Mouse (Mus musculus) hindbrain, embryonic 10.5 days (tissue): ENCODE measurements around the gene Tulp4. TPM values are rescaled to one million over a fixed set of nuclear protein-coding genes. Genes with fewer than 3 reads are reported as not detected.
A peak's percentile ranks its signal among the peaks of the same experiment; 100 is the strongest.
"Not testable (repeated sequence)": the region's sequence is repeated elsewhere in the genome, so short reads cannot be mapped to it uniquely, and the experiment has no call there.

Experiments
- DNase-seq: peaks from one replicate; pipeline ENCODE4 v3.0.0-alpha.2; 2017; ENCODE audit warnings: low spot score
- H3K27ac ChIP-seq: fragments of 300-500 bp; sonication (generic); 2 replicates; pipeline ENCODE4 v1.5.1; 2016; ENCODE audit warnings: mild to moderate bottlenecking, moderate library complexity
- H3K27me3 ChIP-seq: fragments of 300-500 bp; sonication (generic); 2 replicates; pipeline ENCODE4 v1.6.1; 2016; ENCODE audit warnings: mild to moderate bottlenecking; ENCODE audit not compliant: poor library complexity, insufficient read depth, severe bottlenecking
- H3K36me3 ChIP-seq: fragments of 300-500 bp; sonication (generic); 2 replicates; pipeline ENCODE4 v1.6.1; 2016; ENCODE audit warnings: mild to moderate bottlenecking, moderate library complexity
- H3K4me1 ChIP-seq: fragments of 300-500 bp; sonication (generic); replicated peaks from 2 replicates; pipeline ENCODE4 v1.6.1; 2016; ENCODE audit warnings: mild to moderate bottlenecking
- H3K4me3 ChIP-seq: fragments of 300-500 bp; sonication (generic); 2 replicates; pipeline ENCODE4 v1.5.1; 2016; ENCODE audit warnings: mild to moderate bottlenecking, moderate library complexity
- H3K9me3 ChIP-seq: fragments of 300-500 bp; sonication (generic); 2 replicates; pipeline ENCODE4 v1.6.1; 2016; ENCODE audit warnings: mild to moderate bottlenecking, moderate library complexity
- WGBS: fragments of 180-500 bp; shearing (Covaris S2); methylation state at CpG from one replicate; pipeline ENCODE4 v1.1.7; 2016; 5-methylcytosine and 5-hydroxymethylcytosine counted together
- polyA plus RNA-seq: library from polyadenylated mRNA; unstranded; fragments of >200 nt; fragmentation: Nextera tagmentation; extraction: Ambion mirVana; gene quantifications from 2 replicates; pipeline ENCODE4 v1.2.1, GENCODE M21; 2016

Tulp4 gene
- polyA plus RNA-seq, 1 experiment from 2014 or later, result 134 TPM

DNA sequence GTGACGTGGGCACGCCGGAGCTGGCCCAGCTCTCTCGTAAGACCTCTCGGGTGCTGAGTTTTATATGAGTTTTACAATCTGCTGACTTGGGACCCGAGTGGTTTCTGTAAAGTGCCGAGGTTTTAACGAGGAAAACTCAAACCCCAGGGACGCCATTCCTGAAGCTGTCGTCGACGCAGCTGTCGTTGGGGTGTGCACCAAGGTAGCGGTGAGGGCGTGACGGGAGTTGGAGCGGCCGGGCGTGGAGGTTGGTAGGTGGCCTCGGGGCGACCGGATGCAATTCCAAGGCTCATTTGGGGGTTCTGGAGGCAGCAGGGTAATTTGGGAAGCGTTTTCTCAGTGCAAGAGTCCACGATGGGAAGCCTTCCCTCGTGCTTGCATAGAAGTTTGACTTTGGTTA, 164.6 kb downstream of the Tulp4 start:
- H3K4me3 ChIP-seq, result peak overlapping the region; percentile 57
- H3K27ac ChIP-seq, result peak overlapping the region; percentile 76; the same call in 1 of the 2 replicates
- not testable (repeated sequence) for H3K4me1 ChIP-seq, H3K9me3 ChIP-seq, H3K27me3 ChIP-seq, H3K36me3 ChIP-seq
- peak; percentile 36 for DNase-seq
- 1% methylated on average over 25 of the region's 25 CpGs for WGBS

DNA sequence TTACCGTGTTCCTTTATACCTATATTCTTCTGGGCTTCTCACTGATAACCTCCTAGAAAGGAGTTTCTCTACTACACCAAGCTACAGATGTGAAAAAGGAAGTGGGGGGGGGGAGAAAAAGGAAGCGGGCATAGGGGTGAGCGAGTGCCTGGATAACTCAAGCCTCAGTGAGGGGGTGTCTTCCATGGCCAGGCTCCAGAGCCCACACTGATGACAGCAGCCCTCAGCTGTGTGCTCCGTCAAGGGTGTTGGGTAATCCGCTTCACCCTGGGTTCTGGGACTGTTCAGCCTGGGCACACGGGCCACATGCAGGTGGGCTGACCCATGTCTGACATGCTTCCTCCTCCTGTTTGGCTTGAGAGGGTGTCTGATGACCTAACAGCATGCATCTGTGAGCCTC, 165.7 kb downstream of the Tulp4 start:
- not testable (repeated sequence) for H3K9me3 ChIP-seq, H3K27ac ChIP-seq, DNase-seq, H3K27me3 ChIP-seq, H3K4me3 ChIP-seq, H3K4me1 ChIP-seq, H3K36me3 ChIP-seq
- WGBS, result 87% methylated on average over 6 of the region's 6 CpGs

DNA sequence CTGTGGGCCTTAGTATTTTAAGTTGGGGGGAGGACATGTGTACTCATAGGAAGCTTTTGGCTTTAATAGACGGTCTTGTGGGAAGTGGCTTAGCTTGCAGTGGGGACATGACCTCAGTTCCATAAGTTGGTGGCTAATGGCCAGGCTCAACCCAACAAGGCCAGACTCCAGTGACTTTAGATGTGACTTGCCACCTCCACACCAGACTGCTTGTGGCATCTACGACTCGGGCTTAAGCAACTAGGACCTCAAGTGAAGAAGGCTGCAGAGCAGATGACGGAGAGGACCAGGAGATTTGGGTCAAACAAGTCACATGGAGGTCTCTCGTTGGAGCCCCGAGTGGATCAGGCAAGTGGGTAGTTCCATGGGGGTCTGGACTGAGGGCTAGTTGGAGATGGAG, 168.5 kb downstream of the Tulp4 start:
- not testable (repeated sequence) for H3K4me3 ChIP-seq, DNase-seq, H3K36me3 ChIP-seq, H3K9me3 ChIP-seq, H3K27ac ChIP-seq, H3K4me1 ChIP-seq, H3K27me3 ChIP-seq
- 92% methylated on average over 5 of the region's 6 CpGs for WGBS

DNA sequence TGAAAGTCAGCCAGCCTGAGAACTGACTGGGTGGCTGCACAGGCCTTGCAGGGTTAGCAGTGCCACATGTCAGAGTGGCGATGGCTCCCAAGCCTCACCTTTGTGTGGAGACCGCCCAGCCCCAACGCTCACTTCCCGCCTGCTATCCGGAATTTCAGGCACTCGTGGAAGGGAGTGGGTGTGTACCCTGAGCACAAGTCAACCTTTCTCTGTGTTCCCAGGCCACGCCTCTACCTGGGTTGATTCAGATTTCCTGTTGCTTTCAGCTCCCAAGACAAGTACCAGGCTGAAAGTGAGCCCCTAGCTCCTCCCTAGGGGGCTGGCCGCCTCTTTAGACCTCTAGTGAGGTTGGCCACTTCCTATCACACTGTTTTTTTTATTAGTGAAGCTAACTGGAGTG, 173.0 kb downstream of the Tulp4 start:
- H3K4me1 ChIP-seq, H3K9me3 ChIP-seq, DNase-seq, H3K4me3 ChIP-seq, H3K27me3 ChIP-seq, H3K36me3 ChIP-seq, H3K27ac ChIP-seq: not testable (repeated sequence)
- 74% methylated on average over 8 of the region's 8 CpGs for WGBS

DNA sequence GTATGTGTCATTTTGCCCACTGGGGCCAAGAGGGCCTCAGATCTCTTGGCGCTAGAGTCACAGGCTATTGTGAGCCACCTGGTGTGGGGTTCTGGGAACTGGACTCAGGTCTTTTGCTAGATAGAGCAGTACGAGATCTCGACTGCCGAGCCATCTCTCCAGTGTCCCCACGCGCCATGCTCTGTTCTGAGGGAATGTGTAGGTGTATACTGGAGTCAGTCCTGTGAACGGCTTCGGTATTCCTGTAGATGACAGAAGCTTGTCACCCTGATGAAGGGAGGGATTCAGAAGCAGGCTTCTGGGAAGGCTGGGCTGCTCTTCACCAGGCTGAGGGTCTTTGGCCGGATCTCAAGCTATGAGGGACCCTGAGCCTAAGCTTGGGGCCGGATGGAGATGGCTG, 173.5 kb downstream of the Tulp4 start:
- not testable (repeated sequence) for H3K4me3 ChIP-seq, DNase-seq, H3K9me3 ChIP-seq, H3K27ac ChIP-seq, H3K27me3 ChIP-seq, H3K36me3 ChIP-seq, H3K4me1 ChIP-seq
- WGBS, result 91% methylated on average over 10 of the region's 10 CpGs

DNA sequence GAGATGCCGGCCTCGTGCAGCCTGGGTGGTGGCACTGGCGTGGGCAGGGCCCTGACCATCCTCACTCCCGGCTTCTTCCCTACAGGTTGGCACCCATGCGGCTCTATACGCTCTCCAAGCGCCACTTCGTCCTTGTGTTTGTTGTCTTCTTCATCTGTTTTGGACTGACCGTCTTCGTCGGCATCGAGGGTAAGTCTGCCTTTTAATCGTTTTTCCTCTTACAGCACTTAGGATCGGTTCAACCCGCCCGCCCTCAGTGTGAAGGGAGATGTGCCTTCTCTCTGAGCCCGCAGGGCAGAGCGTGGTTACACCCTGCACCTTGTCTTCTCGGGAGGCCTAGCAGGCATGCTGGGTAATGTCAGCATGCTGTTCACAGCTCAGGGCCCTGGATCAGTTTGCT, 174.3 kb downstream of the Tulp4 start:
- H3K27me3 ChIP-seq, H3K27ac ChIP-seq, DNase-seq, H3K9me3 ChIP-seq, H3K36me3 ChIP-seq, H3K4me3 ChIP-seq, H3K4me1 ChIP-seq: not testable (repeated sequence)
- 93% methylated on average over 19 of the region's 19 CpGs for WGBS

DNA sequence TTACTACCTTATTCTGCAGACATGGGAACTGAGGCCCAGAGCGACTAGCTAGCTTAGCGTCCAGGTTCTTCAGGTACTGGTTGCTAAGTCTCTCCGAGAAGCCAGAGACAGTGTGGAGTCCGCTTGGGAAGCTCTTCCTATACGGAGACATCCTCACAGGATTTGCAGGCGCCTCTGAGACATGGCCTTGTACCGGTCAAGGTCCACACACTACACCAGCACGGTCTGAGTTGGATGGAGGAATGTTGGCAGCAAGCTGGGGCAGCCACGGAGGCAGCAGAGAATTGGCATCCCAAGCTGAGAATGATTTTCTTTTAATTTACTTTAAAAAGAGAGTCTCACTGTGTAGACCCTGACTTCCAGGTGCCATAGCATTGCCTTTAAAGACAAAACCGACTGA, 176.9 kb downstream of the Tulp4 start:
- 94% methylated on average over 8 of the region's 10 CpGs for WGBS

DNA sequence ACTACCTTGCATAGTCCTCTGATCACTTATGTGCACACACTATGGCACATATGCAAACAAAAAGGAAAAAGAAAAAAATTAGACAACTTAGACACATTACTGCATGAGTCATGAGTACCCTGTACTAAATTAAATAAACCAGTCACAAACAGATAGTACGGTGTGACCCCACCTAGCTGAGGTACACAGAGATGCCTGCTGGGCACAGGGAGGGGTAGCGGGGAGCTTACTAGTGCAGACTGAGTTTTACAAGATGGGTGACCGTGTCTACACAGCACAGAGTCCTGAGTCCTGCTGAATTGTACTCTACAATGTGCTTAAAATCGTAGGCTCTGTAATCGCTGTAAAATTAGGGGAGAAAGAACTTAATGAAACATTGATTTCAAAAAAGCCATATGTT, 179.9 kb downstream of the Tulp4 start:
- H3K9me3 ChIP-seq, H3K4me3 ChIP-seq, H3K27ac ChIP-seq, DNase-seq, H3K36me3 ChIP-seq, H3K27me3 ChIP-seq, H3K4me1 ChIP-seq: not testable (repeated sequence)
- WGBS, result 93% methylated on average over 5 of the region's 5 CpGs

More for the DNA sequence above, 176.9 kb downstream of the Tulp4 start:
- not testable (repeated sequence) for H3K27ac ChIP-seq, H3K27me3 ChIP-seq, H3K4me1 ChIP-seq, H3K36me3 ChIP-seq, H3K9me3 ChIP-seq, DNase-seq, H3K4me3 ChIP-seq

DNA sequence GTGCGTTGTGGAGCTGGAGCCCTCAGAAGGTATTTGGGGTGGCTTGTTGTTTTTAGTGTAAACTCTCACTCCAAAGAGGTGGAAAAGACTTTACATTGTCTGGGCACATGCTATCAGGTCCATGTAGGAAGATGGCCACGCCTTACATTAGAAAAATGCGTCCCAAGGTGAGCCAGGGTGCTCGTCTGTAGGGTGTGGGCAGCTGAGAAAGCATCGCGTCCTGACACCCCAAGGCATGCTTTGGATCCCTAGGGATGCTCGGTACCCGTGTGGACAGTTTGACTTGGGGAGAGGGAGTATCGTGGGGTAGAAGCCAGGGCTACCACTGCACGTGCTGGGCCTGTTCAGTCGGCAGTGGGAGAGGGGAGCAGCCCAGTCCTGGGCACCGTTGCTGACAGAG, 182.8 kb downstream of the Tulp4 start:
- not testable (repeated sequence) for H3K4me3 ChIP-seq, H3K27ac ChIP-seq, H3K27me3 ChIP-seq, DNase-seq, H3K36me3 ChIP-seq, H3K9me3 ChIP-seq, H3K4me1 ChIP-seq
- WGBS, result 93% methylated on average over 12 of the region's 12 CpGs

DNA sequence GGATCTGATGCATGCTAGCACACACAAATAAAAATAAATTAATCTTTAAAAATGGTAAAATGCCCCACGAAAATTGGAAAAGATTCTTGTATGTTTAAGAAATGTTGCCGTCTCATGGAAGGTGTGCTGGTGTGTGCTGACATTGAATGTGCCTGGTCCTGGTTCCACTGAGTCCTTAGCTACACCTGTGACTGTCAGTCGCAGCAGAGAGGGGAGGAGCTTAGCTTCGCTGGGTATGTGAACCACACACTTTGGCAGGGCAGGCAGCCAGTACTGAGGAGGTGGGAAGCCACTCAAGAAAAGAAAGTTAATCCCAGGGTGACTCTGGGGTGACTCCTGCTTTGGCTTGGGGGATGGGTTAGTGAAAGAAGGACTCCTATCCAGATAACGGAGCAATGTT, 187.6 kb downstream of the Tulp4 start:
- not testable (repeated sequence) for H3K4me3 ChIP-seq, H3K27me3 ChIP-seq, H3K9me3 ChIP-seq, DNase-seq, H3K27ac ChIP-seq, H3K4me1 ChIP-seq, H3K36me3 ChIP-seq
- no CpG with 5 or more reads among the region's 5 CpGs for WGBS

DNA sequence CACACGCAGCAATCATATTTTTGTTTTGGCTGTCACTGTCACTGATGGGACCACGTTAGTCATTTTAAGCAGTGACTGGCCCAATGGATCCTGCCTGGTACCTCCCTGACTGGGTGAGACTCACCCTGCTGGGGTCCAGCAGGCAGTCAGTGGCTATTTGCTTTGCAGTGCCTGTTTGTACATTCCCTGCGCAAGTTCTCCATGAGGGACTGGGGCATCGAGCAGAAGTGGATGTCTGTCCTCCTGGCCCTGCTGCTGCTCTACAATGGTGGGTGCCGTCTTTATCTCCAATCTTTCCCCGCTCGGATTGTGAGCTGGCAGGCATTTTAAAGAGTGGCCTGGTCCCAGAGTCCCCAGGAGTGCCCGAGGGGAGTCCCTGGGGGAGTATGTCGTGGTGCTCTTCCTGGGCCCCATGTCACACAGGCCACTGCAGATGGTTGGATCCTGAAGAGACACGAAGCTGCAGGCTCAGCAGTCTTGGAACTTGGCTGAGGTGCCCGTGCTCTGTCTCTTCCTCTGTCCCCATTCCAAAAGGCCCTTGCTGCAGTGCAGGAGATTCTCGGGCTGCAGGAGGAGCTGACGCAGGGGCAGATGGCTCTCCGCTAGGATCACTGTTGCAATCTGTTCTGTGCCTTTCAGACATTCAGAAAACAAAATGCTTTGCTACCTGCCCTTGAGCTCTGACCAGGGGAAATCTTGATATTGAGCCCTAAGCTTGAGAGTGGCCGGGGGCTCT, 191.0 kb downstream of the Tulp4 start:
- H3K9me3 ChIP-seq, H3K36me3 ChIP-seq, H3K27ac ChIP-seq, H3K27me3 ChIP-seq, H3K4me3 ChIP-seq, DNase-seq, H3K4me1 ChIP-seq: not testable (repeated sequence)
- 90% methylated on average over 9 of the region's 15 CpGs for WGBS

DNA sequence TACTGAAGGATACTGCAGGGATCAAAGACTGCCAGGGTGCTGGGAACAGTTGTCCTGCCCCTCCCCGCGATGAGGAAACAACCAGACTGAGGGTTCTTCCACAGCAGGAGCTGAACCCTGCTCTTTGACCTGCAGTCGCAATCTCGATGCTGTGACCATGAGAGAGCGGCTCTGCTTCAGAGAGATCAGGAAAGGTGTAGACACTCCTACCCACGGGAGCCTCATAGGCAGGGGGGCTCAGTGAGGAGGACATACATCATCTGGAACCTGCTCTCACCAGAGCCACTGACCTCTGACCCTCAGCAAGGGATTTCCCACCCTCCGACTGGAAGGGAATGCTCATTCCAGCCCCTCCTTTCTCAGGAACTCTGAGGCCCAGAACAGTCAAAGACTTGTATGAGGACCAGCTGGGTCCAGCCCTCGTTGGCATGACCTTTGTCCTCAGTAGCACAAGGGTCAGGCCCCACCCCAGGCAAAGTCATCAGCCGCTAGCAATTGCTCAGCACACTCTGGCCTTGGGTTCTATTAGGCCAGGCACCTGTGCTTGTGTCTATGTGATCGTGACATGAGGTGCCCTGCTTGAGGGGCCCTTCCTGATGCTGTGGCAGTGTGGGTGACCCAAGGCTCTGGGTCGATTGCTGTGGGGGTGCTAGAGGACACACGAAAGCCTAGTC, 194.1 kb downstream of the Tulp4 start:
- WGBS, result 70% methylated on average over 8 of the region's 12 CpGs
- not testable (repeated sequence) for H3K4me3 ChIP-seq, H3K4me1 ChIP-seq, H3K9me3 ChIP-seq, H3K27me3 ChIP-seq, H3K36me3 ChIP-seq, H3K27ac ChIP-seq, DNase-seq
